Mouse (Mus musculus): Measurements from ENCODE around the gene Lefty1. TPM values are rescaled to one million over a fixed set of nuclear protein-coding genes. Genes with fewer than 3 reads are reported as not detected.
A peak's percentile ranks its signal among the peaks of the same experiment; 100 is the strongest.

The Lefty1 gene
- polyA plus RNA-seq, 1 experiment, result 2.5 TPM

- TF ChIP-seq CTCF (IDR thresholded peaks at IDR 0.05; ENCODE audit: borderline replicate concordance, insufficient read depth, low read length) (no peak), POLR2A (IDR thresholded peaks at IDR 0.05; ENCODE audit: low read depth, low read length) (no peak)
- peaks cover 27% of the 10 kb centered on the region for H3K4me1 ChIP-seq (ENCODE audit: control insufficient read depth, insufficient read depth, low read length)
- H3K27ac ChIP-seq (ENCODE audit: insufficient read depth, low read length), result peak overlapping the region; percentile 86
- H3K4me3 ChIP-seq (ENCODE audit: insufficient read depth, low read length), result peak overlapping the region; percentile 76
These were observed 6.1 kb downstream of the Lefty1 start for GRCm38 (mm10) chr1:180940776-180941460.

GRCm38 (mm10) chr1:180941726-180942125, 6.9 kb downstream of the Lefty1 start:
- Histone ChIP-seq H3K4me1 (ENCODE audit: control insufficient read depth, insufficient read depth, low read length) (peaks cover 30% of the 10 kb centered on the region), H3K4me3 (ENCODE audit: insufficient read depth, low read length) (peak overlapping the region; percentile 76), H3K27ac (ENCODE audit: insufficient read depth, low read length) (peak overlapping the region; percentile 86)
- TF ChIP-seq CTCF (IDR thresholded peaks at IDR 0.05; ENCODE audit: borderline replicate concordance, insufficient read depth, low read length) (no peak), POLR2A (IDR thresholded peaks at IDR 0.05; ENCODE audit: low read depth, low read length) (no peak)

- Histone ChIP-seq H3K4me3 (ENCODE audit: insufficient read depth, low read length) (peak within 1 kb of the TSS; percentile 76), H3K4me1 (ENCODE audit: control insufficient read depth, insufficient read depth, low read length) (peaks cover 30% of the 10 kb centered on the region), H3K27ac (ENCODE audit: insufficient read depth, low read length) (peak within 1 kb of the TSS; percentile 86)
- peak; percentile 91 for TF ChIP-seq POLR2A (IDR thresholded peaks at IDR 0.05; ENCODE audit: low read depth, low read length)
- TF ChIP-seq CTCF (IDR thresholded peaks at IDR 0.05; ENCODE audit: borderline replicate concordance, insufficient read depth, low read length), result no peak
These were observed 7.6 kb downstream of the Lefty1 start, which contains the start of gene Tmem63a for GRCm38 (mm10) chr1:180942166-180943031. Gene Tmem63a, plus strand, starts transcription at chr1:180942344.

- Histone ChIP-seq H3K4me3 (ENCODE audit: insufficient read depth, low read length) (peak overlapping the region; percentile 76), H3K4me1 (ENCODE audit: control insufficient read depth, insufficient read depth, low read length) (peaks cover 30% of the 10 kb centered on the region), H3K27ac (ENCODE audit: insufficient read depth, low read length) (peak overlapping the region; percentile 86)
- no peak for TF ChIP-seq CTCF (IDR thresholded peaks at IDR 0.05; ENCODE audit: borderline replicate concordance, insufficient read depth, low read length)
- TF ChIP-seq POLR2A (IDR thresholded peaks at IDR 0.05; ENCODE audit: low read depth, low read length), result no peak
These were observed 8.3 kb downstream of the Lefty1 start for GRCm38 (mm10) chr1:180943032-180943644.

DNA sequence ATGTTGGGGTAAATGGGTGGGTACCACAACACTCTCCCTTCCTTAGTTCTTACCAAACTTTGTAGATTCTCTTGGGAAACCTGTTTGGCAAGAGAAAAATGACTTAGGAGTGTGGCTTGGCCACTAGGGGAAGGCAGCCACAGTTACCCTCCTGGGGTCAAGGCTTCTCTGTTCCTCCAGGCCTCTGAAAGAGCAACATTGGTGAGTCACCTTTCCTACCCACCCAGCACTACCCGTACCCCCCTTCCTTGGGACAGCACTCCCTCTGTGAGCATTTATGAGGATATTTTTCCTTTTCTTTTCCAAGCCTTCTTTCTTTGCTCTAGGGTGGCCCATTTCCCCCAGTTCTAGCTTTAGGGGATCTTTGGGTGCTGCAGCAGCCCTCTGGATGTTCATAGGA, 9.1 kb downstream of the Lefty1 start:
- TF ChIP-seq CTCF (IDR thresholded peaks at IDR 0.05; ENCODE audit: borderline replicate concordance, insufficient read depth, low read length), result no peak
- no peak for TF ChIP-seq POLR2A (IDR thresholded peaks at IDR 0.05; ENCODE audit: low read depth, low read length)
- 0 out of 2 replicates have a peak overlapping the region, but pooled peaks have one; percentile 76 for H3K4me3 ChIP-seq (ENCODE audit: insufficient read depth, low read length)
- H3K27ac ChIP-seq (ENCODE audit: insufficient read depth, low read length), result peak overlapping the region; percentile 86
- H3K4me1 ChIP-seq (ENCODE audit: control insufficient read depth, insufficient read depth, low read length), result peaks cover 30% of the 10 kb centered on the region

DNA sequence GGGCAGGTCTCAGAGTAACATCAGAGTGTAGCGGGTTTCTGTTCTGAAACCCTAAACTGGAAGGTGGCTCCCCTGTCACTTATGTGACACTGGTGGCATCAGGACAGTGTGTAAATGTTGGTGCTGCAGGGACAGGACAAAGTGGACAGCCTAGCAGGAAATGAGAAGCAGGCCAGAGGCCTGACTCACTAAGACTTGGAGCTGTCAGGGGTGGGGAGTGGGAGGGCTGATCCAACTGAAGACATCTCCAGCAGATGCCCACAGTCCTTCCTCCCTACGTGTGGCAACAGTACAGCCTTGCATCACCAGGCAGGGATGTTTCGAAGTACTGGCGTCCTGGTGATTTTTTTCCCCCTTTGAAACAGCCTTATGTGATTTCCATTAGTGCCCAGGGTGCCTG, 9.7 kb downstream of the Lefty1 start:
- TF ChIP-seq CTCF (IDR thresholded peaks at IDR 0.05; ENCODE audit: borderline replicate concordance, insufficient read depth, low read length), result no peak
- TF ChIP-seq POLR2A (IDR thresholded peaks at IDR 0.05; ENCODE audit: low read depth, low read length), result 0 out of 2 replicates have a peak, but pooled peaks have one; percentile 36
- Histone ChIP-seq H3K27ac (ENCODE audit: insufficient read depth, low read length) (peak overlapping the region; percentile 86), H3K4me3 (ENCODE audit: insufficient read depth, low read length) (no peak overlapping the region), H3K4me1 (ENCODE audit: control insufficient read depth, insufficient read depth, low read length) (peaks cover 30% of the 10 kb centered on the region)

- TF ChIP-seq CTCF (IDR thresholded peaks at IDR 0.05; ENCODE audit: borderline replicate concordance, insufficient read depth, low read length) (no peak), POLR2A (IDR thresholded peaks at IDR 0.05; ENCODE audit: low read depth, low read length) (peak; percentile 55; the same call in 1 of the 2 replicates)
- Histone ChIP-seq H3K4me1 (ENCODE audit: control insufficient read depth, insufficient read depth, low read length) (peaks cover 30% of the 10 kb centered on the region), H3K4me3 (ENCODE audit: insufficient read depth, low read length) (no peak overlapping the region), H3K27ac (ENCODE audit: insufficient read depth, low read length) (peak overlapping the region; percentile 86)
These were observed 10.5 kb downstream of the Lefty1 start for GRCm38 (mm10) chr1:180945001-180945980.

GRCm38 (mm10) chr1:180946448-180946847, 11.6 kb downstream of the Lefty1 start:
- Histone ChIP-seq H3K4me3 (ENCODE audit: insufficient read depth, low read length) (no peak overlapping the region), H3K4me1 (ENCODE audit: control insufficient read depth, insufficient read depth, low read length) (peaks cover 24% of the 10 kb centered on the region), H3K27ac (ENCODE audit: insufficient read depth, low read length) (no peak overlapping the region)
- TF ChIP-seq POLR2A (IDR thresholded peaks at IDR 0.05; ENCODE audit: low read depth, low read length) (no peak), CTCF (IDR thresholded peaks at IDR 0.05; ENCODE audit: borderline replicate concordance, insufficient read depth, low read length) (no peak)

Measured in embryonic fibroblast, embryonic 13.5 days (primary cell).